Mouse (Mus musculus) liver, embryonic 14.5 days (tissue): ENCODE results near the gene P3h3. TPM values are rescaled to one million over a fixed set of nuclear protein-coding genes. Genes with fewer than 3 reads are reported as not detected.
A peak's percentile ranks its signal among the peaks of the same experiment; 100 is the strongest.

Experiments
- ATAC-seq: fragments of 200-750 bp; cut with Nextera tagmentation; 2 replicates; pipeline ENCODE4 v1.8.0; 2017; ENCODE audit warnings: moderate number of reproducible peaks, mild to moderate bottlenecking, moderate library complexity; ENCODE audit not compliant: insufficient read depth
- DNase-seq, 3 experiments: peaks; one replicate each; pipeline ENCODE4 v3.0.0-alpha.2; 2012 to 2013; ENCODE audit warnings: low read depth in 3 of 3, low spot score in 3 of 3
- H3K27ac ChIP-seq: fragments of 300-500 bp; sonication (generic); 2 replicates; pipeline ENCODE4 v1.5.1; 2014; ENCODE audit warnings: moderate library complexity, mild to moderate bottlenecking, control low read depth, inconsistent platforms
- H3K27me3 ChIP-seq: fragments of 300-500 bp; sonication (generic); 2 replicates; pipeline ENCODE4 v1.6.1; 2014; ENCODE audit warnings: mild to moderate bottlenecking, low read length, moderate library complexity; ENCODE audit not compliant: control insufficient read depth, insufficient read depth
- H3K36me3 ChIP-seq: fragments of 300-500 bp; sonication (generic); replicated peaks from 2 replicates; pipeline ENCODE4 v1.6.1; 2014; ENCODE audit warnings: low read depth; ENCODE audit not compliant: control insufficient read depth, insufficient read depth
- H3K4me1 ChIP-seq, 2 experiments: fragments of 200-500 bp in 1 of 2; fragments of 300-500 bp in 1 of 2; sonication (generic) in 1 of 2; replicated peaks; 2 replicates each; pipeline ENCODE4 v1.6.1; 2012 to 2014; ENCODE audit warnings: antibody characterized with exemption in 1 of 2, inconsistent platforms in 1 of 2, low read length in 1 of 2; ENCODE audit not compliant: control insufficient read depth in 2 of 2, insufficient read depth in 2 of 2
- H3K4me2 ChIP-seq: fragments of 300-500 bp; sonication (generic); 2 replicates; pipeline ENCODE4 v1.6.1; 2014; ENCODE audit warnings: low read depth, mild to moderate bottlenecking, control low read depth, moderate library complexity
- H3K4me3 ChIP-seq, 2 experiments: fragments of 200-500 bp in 1 of 2; fragments of 300-500 bp in 1 of 2; sonication (generic) in 1 of 2; 2 replicates each; pipeline ENCODE4 v1.5.1; 2012 to 2014; ENCODE audit warnings: low read depth in 2 of 2, low read length in 2 of 2, mild to moderate bottlenecking in 2 of 2, control low read depth in 1 of 2, inconsistent platforms in 1 of 2, moderate library complexity in 1 of 2; ENCODE audit not compliant: insufficient read depth in 1 of 2
- H3K9ac ChIP-seq: fragments of 300-500 bp; sonication (generic); replicated peaks from 2 replicates; pipeline ENCODE4 v1.6.1; 2014; ENCODE audit warnings: mild to moderate bottlenecking, control low read depth, moderate library complexity
- H3K9me3 ChIP-seq: fragments of 300-500 bp; sonication (generic); 2 replicates; pipeline ENCODE4 v1.6.1; 2016; ENCODE audit warnings: low read length, mixed read lengths; ENCODE audit not compliant: control insufficient read depth
- CTCF ChIP-seq: IDR thresholded peaks from 2 replicates; pipeline ENCODE4 v1.5.1; 2016; ENCODE audit warnings: antibody characterized with exemption, low read depth, control low read depth
- EP300 ChIP-seq: IDR thresholded peaks from 2 replicates; pipeline ENCODE4 v1.6.1; 2016; ENCODE audit warnings: antibody characterized with exemption, low read depth
- WGBS: fragments of 180-500 bp; shearing (Covaris S2); extraction: QIAGEN DNeasy Blood & Tissue Kit; methylation state at CpG from one replicate; pipeline ENCODE4 v1.1.7; 2014; ENCODE audit not compliant: insufficient replicate concordance; 5-methylcytosine and 5-hydroxymethylcytosine counted together
- polyA plus RNA-seq, 2 experiments: library from polyadenylated mRNA; depleted of rRNA in 1 of 2; stranded (reverse) in 1 of 2; unstranded in 1 of 2; fragments of >200 nt; fragmentation: Nextera tagmentation in 1 of 2; extraction: Ambion mirVana in 1 of 2; gene quantifications; 2 replicates each; pipeline versions ENCODE4 v1.2.1 to v1.2.3; 2012 to 2014

The P3h3 gene
- polyA plus RNA-seq, 2 experiments: 0.83 to 3.5 TPM

DNA sequence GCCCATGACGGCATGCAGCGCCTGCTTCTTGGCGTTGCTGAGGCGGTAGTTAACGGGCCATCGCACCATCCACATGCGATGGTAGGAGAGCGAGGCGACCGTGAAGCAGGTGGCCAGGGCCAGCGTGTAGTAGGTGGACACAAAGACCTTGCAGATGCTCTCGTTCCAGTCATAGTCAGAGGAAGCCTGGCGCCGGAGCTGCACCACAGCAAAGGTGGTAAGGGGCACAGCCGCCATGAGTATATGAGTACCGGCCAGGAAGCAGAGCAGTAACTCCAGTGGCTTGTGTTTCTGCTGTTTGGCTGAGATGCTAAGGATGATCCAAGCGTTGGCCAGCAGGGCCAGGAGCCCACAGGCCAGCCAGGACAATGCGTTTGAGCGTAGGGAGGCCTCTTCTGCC, 3.7 kb upstream of the P3h3 start:
- H3K4me3 ChIP-seq: no peak overlapping the region
- ATAC-seq (no peak), DNase-seq (no peak)
- WGBS: 75% methylated on average over 19 of the region's 19 CpGs
- no peak overlapping the region for H3K9ac ChIP-seq
- H3K27me3 ChIP-seq: peaks cover 68% of the 10 kb centered on the region
- no peak overlapping the region for H3K27ac ChIP-seq
- no peaks in the 10 kb centered on the region for H3K4me1 ChIP-seq
- H3K9me3 ChIP-seq: no peaks in the 10 kb centered on the region
- no peaks in the 10 kb centered on the region for H3K36me3 ChIP-seq
- TF ChIP-seq CTCF: no peak
- TF ChIP-seq EP300: no peak
- H3K4me2 ChIP-seq: no peak overlapping the region

DNA sequence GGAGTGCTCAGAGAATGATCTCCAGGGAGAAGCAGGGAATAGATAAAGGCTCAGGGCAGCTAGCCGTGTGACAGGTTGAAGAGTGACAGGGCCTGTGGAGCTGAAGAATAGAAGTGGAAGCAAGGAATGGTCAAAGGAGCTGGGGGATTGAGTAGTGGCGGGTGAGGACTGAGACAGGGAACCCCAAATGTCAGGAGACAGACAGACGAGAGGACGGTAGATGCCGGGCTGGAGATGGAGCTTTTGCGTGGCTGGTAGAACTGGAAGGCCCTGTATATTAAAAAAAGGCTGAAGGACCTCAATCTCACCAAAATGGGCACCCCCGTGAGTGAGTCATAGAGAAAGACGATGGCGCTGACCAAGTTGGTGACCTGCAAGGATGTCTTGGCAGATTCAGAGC, 3.0 kb upstream of the P3h3 start:
- H3K36me3 ChIP-seq: no peaks in the 10 kb centered on the region
- H3K4me2 ChIP-seq: no peak overlapping the region
- TF ChIP-seq EP300 (no peak), CTCF (no peak)
- ATAC-seq: no peak
- H3K9me3 ChIP-seq: no peaks in the 10 kb centered on the region
- H3K27me3 ChIP-seq: peaks cover 76% of the 10 kb centered on the region
- no peak overlapping the region for H3K9ac ChIP-seq
- WGBS: 68% methylated on average over 9 of the region's 9 CpGs
- H3K4me3 ChIP-seq: no peak overlapping the region
- H3K27ac ChIP-seq: no peak overlapping the region
- DNase-seq: no peak
- no peaks in the 10 kb centered on the region for H3K4me1 ChIP-seq

DNA sequence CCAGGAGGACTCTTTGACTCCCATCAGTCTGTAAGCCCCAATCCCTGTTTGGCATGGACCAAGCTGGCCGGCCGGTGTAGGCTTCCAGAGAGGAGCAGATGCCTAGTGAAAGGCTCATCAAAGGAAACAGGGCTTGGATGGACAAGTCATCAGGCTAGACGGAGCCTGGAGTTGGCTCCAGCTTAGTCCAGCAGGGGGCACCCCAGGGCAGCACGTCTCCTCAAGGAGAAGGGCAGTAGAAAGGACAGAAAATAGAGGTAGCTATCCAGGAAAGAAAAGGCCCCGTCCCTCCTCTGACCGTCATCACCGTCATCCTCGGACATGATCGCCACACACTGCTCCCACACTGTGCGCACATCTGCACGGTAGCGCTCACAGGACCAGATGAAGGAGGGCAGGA, 2.2 kb upstream of the P3h3 start:
- Histone ChIP-seq H3K4me3 (no peak overlapping the region), H3K36me3 (no peaks in the 10 kb centered on the region), H3K27ac (no peak overlapping the region), H3K9ac (no peak overlapping the region), H3K4me1 (no peaks in the 10 kb centered on the region), H3K9me3 (no peaks in the 10 kb centered on the region), H3K4me2 (no peak overlapping the region), H3K27me3 (peaks cover 75% of the 10 kb centered on the region)
- no peak for TF ChIP-seq EP300
- peak; percentile 88 for TF ChIP-seq CTCF
- WGBS: 4% methylated on average over 12 of the region's 12 CpGs
- DNase-seq (peak; percentile 24 to 33 (median 26)), ATAC-seq (no peak)

DNA sequence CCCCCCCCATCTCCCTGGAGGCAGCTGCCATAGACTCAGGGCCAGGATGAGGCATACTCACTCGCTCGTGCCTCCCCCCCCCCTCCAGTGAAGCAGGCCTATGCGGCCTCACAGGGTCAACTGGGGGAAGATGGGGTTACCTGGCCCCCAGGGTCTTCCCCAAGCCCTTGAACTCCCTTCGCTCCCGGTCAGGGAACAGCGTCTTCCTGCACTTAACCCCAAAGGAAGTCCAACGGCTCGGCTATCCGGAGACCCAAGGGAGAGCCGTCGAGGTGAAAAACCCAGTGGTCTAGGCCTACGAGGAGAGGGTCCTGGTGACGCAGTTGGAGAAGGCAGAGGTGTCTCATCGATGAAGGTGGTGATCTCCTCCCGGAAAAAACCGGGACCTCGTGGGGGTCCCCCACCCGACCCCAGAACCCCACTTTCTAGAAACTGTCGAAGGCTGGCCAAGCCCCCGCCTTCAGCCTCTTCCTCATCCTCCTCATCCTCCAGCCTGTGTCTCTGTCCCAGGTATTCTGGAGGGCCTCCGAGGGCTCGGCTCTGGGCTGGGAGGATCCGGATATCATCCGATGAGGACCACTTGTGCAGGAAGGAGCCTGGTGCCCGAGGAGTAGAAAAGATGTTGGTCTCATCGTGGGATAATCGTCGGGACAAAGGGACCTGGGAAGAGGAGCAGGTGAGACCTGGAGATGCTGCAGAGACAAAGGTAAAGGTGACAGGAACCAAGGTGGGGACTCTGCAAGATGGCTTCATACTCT, 1.2 kb upstream of the P3h3 start:
- no peak overlapping the region for H3K4me2 ChIP-seq
- H3K27me3 ChIP-seq: peaks cover 68% of the 10 kb centered on the region

DNA sequence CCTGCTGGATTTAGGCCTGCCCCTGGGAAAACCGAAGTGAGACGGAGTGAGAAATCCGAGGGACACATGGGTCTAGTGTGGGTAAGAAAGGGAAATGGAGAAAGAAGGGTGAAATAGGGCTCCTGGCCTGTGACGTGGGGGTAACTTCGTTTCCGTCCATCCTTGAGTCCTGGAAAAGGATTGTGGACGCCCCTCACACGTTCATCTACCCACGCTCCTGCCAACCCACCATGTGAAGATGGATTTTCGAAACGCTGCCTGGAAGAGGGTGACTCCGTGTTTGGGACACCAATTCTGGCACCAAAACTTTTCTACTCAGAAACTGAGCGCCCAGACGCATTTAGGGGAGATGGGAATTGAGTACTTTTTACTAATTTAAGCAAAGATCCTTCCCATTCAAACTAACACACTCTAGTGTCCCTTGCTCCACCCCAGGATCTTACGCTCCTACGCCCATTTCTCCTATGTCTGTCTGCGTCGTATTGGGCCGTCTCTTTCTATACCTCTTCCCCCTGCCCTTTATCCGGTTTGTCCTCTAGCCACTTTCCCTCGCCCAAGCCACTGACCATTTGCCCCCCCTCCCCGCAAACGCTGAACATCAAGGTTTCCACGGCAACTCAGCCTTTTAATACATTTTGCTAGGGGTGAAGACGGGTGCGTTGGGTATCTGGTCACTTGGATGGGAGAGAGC, 433 bp upstream of the P3h3 start:
- Histone ChIP-seq H3K27ac (no peak overlapping the region), H3K9me3 (no peaks in the 10 kb centered on the region)
- 22% methylated on average over 26 of the region's 26 CpGs for WGBS

More for the DNA sequence above, 1.2 kb upstream of the P3h3 start:
- H3K4me3 ChIP-seq: no peak overlapping the region
- WGBS: 53% methylated on average over 28 of the region's 28 CpGs
- H3K9me3 ChIP-seq: no peaks in the 10 kb centered on the region
- H3K4me1 ChIP-seq: no peaks in the 10 kb centered on the region
- H3K27ac ChIP-seq: no peak overlapping the region
- H3K9ac ChIP-seq: no peak overlapping the region
- ATAC-seq (no peak), DNase-seq (no peak)
- TF ChIP-seq CTCF (no peak), EP300 (no peak)
- H3K36me3 ChIP-seq: no peaks in the 10 kb centered on the region

More for the DNA sequence above, 433 bp upstream of the P3h3 start:
- TF ChIP-seq EP300: no peak
- TF ChIP-seq CTCF: no peak
- Histone ChIP-seq H3K4me3 (peak overlapping the region in 1 of 2 experiments; percentile 6; a peak in 1 of 4 replicates), H3K4me2 (peak overlapping the region; percentile 65; the same call in 1 of the 2 replicates), H3K36me3 (no peaks in the 10 kb centered on the region), H3K9ac (no peak overlapping the region), H3K4me1 (no peaks in the 10 kb centered on the region), H3K27me3 (peaks cover 60% of the 10 kb centered on the region)
- ATAC-seq (no peak), DNase-seq (no peak)
